Mouse (Mus musculus): Measurements from ENCODE around the gene Fmnl3.

DNA sequence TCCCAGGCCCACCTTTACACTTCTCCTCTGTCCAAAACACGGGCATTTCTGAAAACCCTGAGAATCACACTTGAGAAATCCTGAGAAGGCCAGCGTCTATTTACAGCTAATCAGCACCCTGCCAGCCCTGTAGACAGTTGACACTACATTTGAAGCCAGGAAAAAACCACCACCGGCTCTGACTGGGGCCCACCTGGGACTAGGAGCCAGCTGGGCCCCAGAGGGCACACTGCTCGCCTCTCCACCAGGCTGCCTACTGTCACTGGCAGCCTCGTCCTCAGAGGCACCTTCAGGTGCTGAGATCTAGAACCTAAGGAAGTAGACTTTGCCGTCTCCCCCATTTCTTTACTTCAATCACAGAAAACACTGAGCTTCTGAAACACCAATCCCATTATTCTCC is 14.6 kb downstream of the Fmnl3 start:
- TF ChIP-seq POLR2A (IDR thresholded peaks at IDR 0.05; ENCODE audit: control insufficient read depth, low read depth, low read length) (no peak), CTCF (IDR thresholded peaks at IDR 0.05; ENCODE audit: control insufficient read depth, insufficient read depth, insufficient replicate concordance, low read depth, low read length) (no peak)

All from testis, adult 2 months (tissue).